Mouse (Mus musculus): ENCODE data around the gene D17H6S53E.
A peak's percentile ranks its signal among the peaks of the same experiment; 100 is the strongest.

The D17H6S53E gene

GRCm38 (mm10) chr17:35134801-35135590 lies 8.8 kb downstream of the D17H6S53E start, which contains the start of gene Bag6:
Bag6 (plus strand) TSS chr17:35135178.
- Histone ChIP-seq H3K27me3 (ENCODE audit: control insufficient read depth, insufficient read depth, low read length, poor library complexity, severe bottlenecking) (no peaks in the 10 kb centered on the region), H3K36me3 (ENCODE audit: control insufficient read depth, insufficient read depth, low read length, poor library complexity, severe bottlenecking) (peaks cover 5% of the 10 kb centered on the region)
- peak; percentile 97 for DNase-seq (ENCODE audit: low read depth, low spot score)

GRCm38 (mm10) chr17:35135591-35136320 lies 9.6 kb downstream of the D17H6S53E start:
- Histone ChIP-seq H3K36me3 (ENCODE audit: control insufficient read depth, insufficient read depth, low read length, poor library complexity, severe bottlenecking) (peaks cover 10% of the 10 kb centered on the region), H3K27me3 (ENCODE audit: control insufficient read depth, insufficient read depth, low read length, poor library complexity, severe bottlenecking) (no peaks in the 10 kb centered on the region)
- no peak for DNase-seq (ENCODE audit: low read depth, low spot score)

GRCm38 (mm10) chr17:35139269-35139668 lies 13.1 kb downstream of the D17H6S53E start:
- no peaks in the 10 kb centered on the region for H3K27me3 ChIP-seq (ENCODE audit: control insufficient read depth, insufficient read depth, low read length, poor library complexity, severe bottlenecking)
- no peak for DNase-seq (ENCODE audit: low read depth, low spot score)

DNA sequence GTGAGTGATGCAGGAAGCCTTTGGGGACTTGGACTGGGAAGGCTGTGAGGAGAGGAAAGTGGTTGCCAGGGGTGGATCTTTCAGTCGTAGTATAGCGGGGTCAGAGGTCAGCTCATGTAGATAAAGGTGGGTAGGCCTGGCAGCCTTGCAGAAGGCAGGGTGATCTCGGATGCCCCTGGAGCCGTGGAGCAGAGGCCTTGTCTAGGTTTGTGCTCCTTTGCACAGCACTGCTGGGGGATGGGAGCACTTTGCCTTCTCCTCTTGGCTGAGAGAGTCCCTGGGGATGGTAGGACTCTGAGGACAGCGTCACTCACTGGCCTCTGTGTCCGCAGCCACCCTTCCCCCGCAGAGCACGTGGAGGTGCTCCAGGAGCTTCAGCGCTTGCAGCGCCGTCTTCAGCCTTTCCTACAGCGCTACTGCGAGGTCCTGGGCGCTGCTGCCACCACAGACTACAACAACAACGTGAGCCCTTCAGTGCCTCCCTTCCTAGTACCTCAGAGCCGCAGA lies 14.4 kb downstream of the D17H6S53E start:
- H3K27me3 ChIP-seq (ENCODE audit: control insufficient read depth, insufficient read depth, low read length, poor library complexity, severe bottlenecking), result no peaks in the 10 kb centered on the region
- DNase-seq (ENCODE audit: low read depth, low spot score), result no peak
- H3K36me3 ChIP-seq (ENCODE audit: control insufficient read depth, insufficient read depth, low read length, poor library complexity, severe bottlenecking), result peaks cover 43% of the 10 kb centered on the region

More at GRCm38 (mm10) chr17:35139269-35139668, 13.1 kb downstream of the D17H6S53E start:
- H3K36me3 ChIP-seq (ENCODE audit: control insufficient read depth, insufficient read depth, low read length, poor library complexity, severe bottlenecking), result peaks cover 37% of the 10 kb centered on the region

GRCm38 (mm10) chr17:35141971-35142370 lies 15.8 kb downstream of the D17H6S53E start:
- H3K27me3 ChIP-seq (ENCODE audit: control insufficient read depth, insufficient read depth, low read length, poor library complexity, severe bottlenecking), result no peaks in the 10 kb centered on the region
- DNase-seq (ENCODE audit: low read depth, low spot score), result no peak

GRCm38 (mm10) chr17:35146139-35146538 lies 20.0 kb downstream of the D17H6S53E start:
- Histone ChIP-seq H3K36me3 (ENCODE audit: control insufficient read depth, insufficient read depth, low read length, poor library complexity, severe bottlenecking) (peaks cover 49% of the 10 kb centered on the region), H3K27me3 (ENCODE audit: control insufficient read depth, insufficient read depth, low read length, poor library complexity, severe bottlenecking) (no peaks in the 10 kb centered on the region)
- DNase-seq (ENCODE audit: low read depth, low spot score), result no peak

More at GRCm38 (mm10) chr17:35141971-35142370, 15.8 kb downstream of the D17H6S53E start:
- peaks cover 47% of the 10 kb centered on the region for H3K36me3 ChIP-seq (ENCODE audit: control insufficient read depth, insufficient read depth, low read length, poor library complexity, severe bottlenecking)

- no peaks in the 10 kb centered on the region for H3K27me3 ChIP-seq (ENCODE audit: control insufficient read depth, insufficient read depth, low read length, poor library complexity, severe bottlenecking)
- DNase-seq (ENCODE audit: low read depth, low spot score), result no peak
- H3K36me3 ChIP-seq (ENCODE audit: control insufficient read depth, insufficient read depth, low read length, poor library complexity, severe bottlenecking), result peaks cover 41% of the 10 kb centered on the region
These were observed 21.2 kb downstream of the D17H6S53E start for GRCm38 (mm10) chr17:35147348-35147747.

- no peak for DNase-seq (ENCODE audit: low read depth, low spot score)
- Histone ChIP-seq H3K36me3 (ENCODE audit: control insufficient read depth, insufficient read depth, low read length, poor library complexity, severe bottlenecking) (peaks cover 38% of the 10 kb centered on the region), H3K27me3 (ENCODE audit: control insufficient read depth, insufficient read depth, low read length, poor library complexity, severe bottlenecking) (no peaks in the 10 kb centered on the region)
These were observed 21.9 kb downstream of the D17H6S53E start for GRCm38 (mm10) chr17:35147922-35148639.

GRCm38 (mm10) chr17:35152121-35152520 lies 25.9 kb downstream of the D17H6S53E start:
- Histone ChIP-seq H3K27me3 (ENCODE audit: control insufficient read depth, insufficient read depth, low read length, poor library complexity, severe bottlenecking) (no peaks in the 10 kb centered on the region), H3K36me3 (ENCODE audit: control insufficient read depth, insufficient read depth, low read length, poor library complexity, severe bottlenecking) (peaks cover 38% of the 10 kb centered on the region)
- DNase-seq (ENCODE audit: low read depth, low spot score), result no peak

GRCm38 (mm10) chr17:35153077-35153476 lies 26.9 kb downstream of the D17H6S53E start:
- Histone ChIP-seq H3K36me3 (ENCODE audit: control insufficient read depth, insufficient read depth, low read length, poor library complexity, severe bottlenecking) (peaks cover 44% of the 10 kb centered on the region), H3K27me3 (ENCODE audit: control insufficient read depth, insufficient read depth, low read length, poor library complexity, severe bottlenecking) (no peaks in the 10 kb centered on the region)
- DNase-seq (ENCODE audit: low read depth, low spot score), result no peak

GRCm38 (mm10) chr17:35153931-35154330 lies 27.8 kb downstream of the D17H6S53E start:
- Histone ChIP-seq H3K27me3 (ENCODE audit: control insufficient read depth, insufficient read depth, low read length, poor library complexity, severe bottlenecking) (no peaks in the 10 kb centered on the region), H3K36me3 (ENCODE audit: control insufficient read depth, insufficient read depth, low read length, poor library complexity, severe bottlenecking) (peaks cover 51% of the 10 kb centered on the region)
- no peak for DNase-seq (ENCODE audit: low read depth, low spot score)

DNA sequence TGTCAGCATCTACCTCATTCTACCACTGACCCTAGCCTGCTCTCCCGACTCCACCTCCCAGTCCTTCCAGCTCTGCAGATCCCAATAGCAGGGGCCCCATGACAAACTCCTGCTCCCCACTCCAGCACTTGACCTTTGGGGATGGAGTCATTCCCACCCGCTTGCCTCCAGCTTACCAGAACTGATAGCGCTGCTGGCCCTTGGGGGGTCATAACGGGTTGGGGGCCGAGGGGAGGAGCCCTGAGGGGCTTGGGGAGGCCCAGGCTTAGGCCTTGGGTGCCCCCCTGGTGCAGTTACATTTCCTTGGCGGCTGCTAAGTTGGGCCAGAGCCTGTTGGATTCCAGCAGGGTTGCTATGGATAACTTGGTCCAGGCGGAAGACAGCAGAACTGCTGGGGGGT lies 28.4 kb downstream of the D17H6S53E start:
- Histone ChIP-seq H3K27me3 (ENCODE audit: control insufficient read depth, insufficient read depth, low read length, poor library complexity, severe bottlenecking) (no peaks in the 10 kb centered on the region), H3K36me3 (ENCODE audit: control insufficient read depth, insufficient read depth, low read length, poor library complexity, severe bottlenecking) (peaks cover 49% of the 10 kb centered on the region)
- DNase-seq (ENCODE audit: low read depth, low spot score), result no peak

GRCm38 (mm10) chr17:35155451-35155850 lies 29.3 kb downstream of the D17H6S53E start:
- no peak for DNase-seq (ENCODE audit: low read depth, low spot score)
- Histone ChIP-seq H3K27me3 (ENCODE audit: control insufficient read depth, insufficient read depth, low read length, poor library complexity, severe bottlenecking) (no peaks in the 10 kb centered on the region), H3K36me3 (ENCODE audit: control insufficient read depth, insufficient read depth, low read length, poor library complexity, severe bottlenecking) (peaks cover 53% of the 10 kb centered on the region)

DNA sequence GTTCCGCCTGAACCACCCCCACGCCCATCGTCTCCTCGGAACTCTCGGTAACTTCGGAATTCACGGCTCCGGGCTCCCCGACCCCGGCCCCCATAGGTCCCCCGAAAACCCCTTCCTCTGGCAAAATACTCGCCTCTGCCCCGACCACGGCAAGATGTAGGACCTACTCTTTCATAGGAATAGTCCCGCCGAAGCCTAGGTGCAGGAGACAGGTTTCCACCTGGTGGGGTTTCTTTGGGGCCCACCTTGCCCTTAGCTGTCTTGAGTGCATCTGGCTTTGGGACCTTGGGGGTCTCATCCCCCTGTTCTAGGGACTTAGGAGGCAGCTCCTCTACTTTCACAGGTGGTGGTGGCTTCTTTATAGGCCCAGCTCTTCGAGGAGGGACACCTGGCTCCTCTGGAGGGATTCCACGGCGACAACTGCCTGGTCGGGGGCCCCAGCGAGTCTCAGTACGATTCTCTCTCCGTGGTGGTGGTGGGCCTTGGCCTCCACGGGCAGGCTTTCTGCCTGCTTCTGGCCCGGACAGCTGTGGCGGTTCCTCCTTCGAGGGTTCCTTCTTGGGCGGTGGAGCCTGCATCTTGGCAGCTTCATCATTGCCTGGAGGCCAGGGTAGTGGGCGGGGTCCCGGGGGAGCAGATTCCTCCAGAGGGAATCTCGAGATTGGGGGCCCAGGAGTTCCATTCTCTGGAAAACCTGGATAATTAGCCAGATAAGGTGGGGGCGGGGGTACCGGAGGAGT lies 30.5 kb downstream of the D17H6S53E start:
- Histone ChIP-seq H3K36me3 (ENCODE audit: control insufficient read depth, insufficient read depth, low read length, poor library complexity, severe bottlenecking) (peaks cover 53% of the 10 kb centered on the region), H3K27me3 (ENCODE audit: control insufficient read depth, insufficient read depth, low read length, poor library complexity, severe bottlenecking) (no peaks in the 10 kb centered on the region)
- DNase-seq (ENCODE audit: low read depth, low spot score), result no peak
